In the genomic region with DNA sequence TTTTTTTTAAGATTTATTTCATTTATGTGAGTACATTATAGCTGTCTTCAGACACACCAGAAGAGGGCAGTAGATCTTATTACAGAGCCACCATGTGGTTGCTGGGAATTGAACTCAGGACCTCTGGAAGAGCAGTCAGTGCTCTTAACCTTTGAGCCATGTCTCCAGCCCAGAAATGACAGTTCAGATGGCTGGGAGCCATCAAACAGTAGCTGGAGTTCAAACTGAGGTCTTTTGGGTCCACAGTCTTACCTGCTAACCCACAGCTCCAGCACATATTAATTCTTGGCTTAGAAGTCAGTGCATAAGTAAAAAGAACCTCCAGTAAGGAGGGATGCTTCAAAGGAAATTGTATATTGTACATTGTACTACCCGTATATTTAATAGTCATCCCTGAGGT, we compare ENCODE assay signal across 26 mouse cellular contexts. TPM values are rescaled to one million over a fixed set of nuclear protein-coding genes. Genes with fewer than 3 reads are reported as not detected.
A peak's percentile ranks its signal among the peaks of the same experiment; 100 is the strongest.
DNase-seq lines count a peak whose midpoint lies in the region; ATAC-seq and TF ChIP-seq lines count a peak whose summit lies in the region.
"Had no signal": no experiment of that assay in that cellular context is flagged by ENCODE, and none has a peak within 500 bp of the region (broad histone marks: within the 10 kb centered on the region; RNA-seq: fewer than 3 reads in every experiment).

No protein-coding gene starts in this region.

- TF ChIP-seq POLR2A in kidney, adult 2 months (IDR thresholded peaks at IDR 0.05; ENCODE audit: low read depth, low read length): no peak
- no peak for TF ChIP-seq POLR2A in liver, adult 2 months (IDR thresholded peaks at IDR 0.05; ENCODE audit: extremely low read depth, insufficient read depth, low read length)
- TF ChIP-seq POLR2A in olfactory bulb, adult 2 months (IDR thresholded peaks at IDR 0.05; ENCODE audit: insufficient read depth, low read depth, low read length): no peak

- WGBS in kidney, adult 2 months: 79% methylated on average over 1 of the region's 1 CpGs
- WGBS in liver, adult 2 months: 61% methylated on average over 1 of the region's 1 CpGs
- 94% methylated on average over 1 of the region's 1 CpGs for WGBS in liver, embryonic 13.5 days (ENCODE audit: insufficient replicate concordance)
- WGBS in olfactory bulb, adult 2 months: 37% methylated on average over 1 of the region's 1 CpGs
- 82% methylated on average over 1 of the region's 1 CpGs for WGBS in hindbrain, embryonic 16.5 days

- H3K9me3 ChIP-seq in liver, embryonic 13.5 days (replicated peaks): no peaks in the 10 kb centered on the region
- H3K9me3 ChIP-seq in hindbrain, embryonic 16.5 days (ENCODE audit: control insufficient read depth, low read length): no peaks in the 10 kb centered on the region
- H3K9me3 ChIP-seq: embryonic facial prominence, embryonic 12.5 days; embryonic facial prominence, embryonic 15.5 days; heart, embryonic 10.5 days; hindbrain, embryonic 12.5 days; hindbrain, embryonic 15.5 days had no signal

- H3K79me2 ChIP-seq in liver, adult 2 months (ENCODE audit: control insufficient read depth, insufficient read depth, low read length): peaks cover 36% of the 10 kb centered on the region

- peaks cover 33% of the 10 kb centered on the region for H3K4me1 ChIP-seq in kidney, adult 2 months (ENCODE audit: control insufficient read depth, insufficient read depth, low read length)
- peaks cover 29% of the 10 kb centered on the region for H3K4me1 ChIP-seq in liver, adult 2 months (ENCODE audit: control insufficient read depth, insufficient read depth, low read length)
- H3K4me1 ChIP-seq in liver, embryonic 13.5 days (replicated peaks): peaks cover 95% of the 10 kb centered on the region
- peaks cover 10% of the 10 kb centered on the region for H3K4me1 ChIP-seq in olfactory bulb, adult 2 months (ENCODE audit: control insufficient read depth, insufficient read depth, low read length)
- 0 out of 2 replicates have a peak, but pooled peaks cover 2% of the 10 kb centered on the region for H3K4me1 ChIP-seq in hindbrain, embryonic 16.5 days (ENCODE audit: control insufficient read depth, insufficient read depth, low read depth, low read length)

- no peak overlapping the region for H3K4me3 ChIP-seq in kidney, adult 2 months (ENCODE audit: insufficient read depth, low read depth, low read length)
- no peak overlapping the region for H3K4me3 ChIP-seq in liver, adult 2 months (ENCODE audit: insufficient read depth, low read depth, low read length)
- H3K4me3 ChIP-seq in liver, embryonic 13.5 days (replicated peaks): no peak overlapping the region
- H3K4me3 ChIP-seq in olfactory bulb, adult 2 months (ENCODE audit: insufficient read depth, low read depth, low read length): no peak overlapping the region
- H3K4me3 ChIP-seq in hindbrain, embryonic 16.5 days (ENCODE audit: low read length): no peak overlapping the region
- H3K4me3 ChIP-seq: embryonic facial prominence, embryonic 12.5 days; embryonic facial prominence, embryonic 15.5 days; gastrocnemius, adult 2 months; heart, adult 2 months; heart, embryonic 10.5 days; heart, embryonic 13.5 days; hindbrain, embryonic 12.5 days; hindbrain, embryonic 15.5 days had no signal

- H3K27me3 ChIP-seq in kidney, adult 2 months (replicated peaks; ENCODE audit: control insufficient read depth, insufficient read depth, low read length): no peaks in the 10 kb centered on the region
- no peaks in the 10 kb centered on the region for H3K27me3 ChIP-seq in liver, adult 2 months (ENCODE audit: control insufficient read depth, insufficient read depth, low read length)
- no peaks in the 10 kb centered on the region for H3K27me3 ChIP-seq in liver, embryonic 13.5 days
- no peaks in the 10 kb centered on the region for H3K27me3 ChIP-seq in hindbrain, embryonic 16.5 days (replicated peaks; ENCODE audit: control insufficient read depth, insufficient read depth, low read length)
- H3K27me3 ChIP-seq: embryonic facial prominence, embryonic 12.5 days; embryonic facial prominence, embryonic 15.5 days; heart, embryonic 13.5 days; hindbrain, embryonic 12.5 days; hindbrain, embryonic 15.5 days had no signal

- no peak for ATAC-seq in liver, embryonic 13.5 days (ENCODE audit: low read depth)
- no peak for ATAC-seq in hindbrain, embryonic 16.5 days
- ATAC-seq: activated CD4-positive, CD25-positive, alpha-beta regulatory T cell, adult 4 months; CD4-positive, CD25-positive, alpha-beta regulatory T cell, adult 4 months; forebrain, embryonic 14.5 days; forebrain, postnatal 0 days had no signal

- no peaks in the 10 kb centered on the region for H3K36me3 ChIP-seq in kidney, adult 2 months (ENCODE audit: control insufficient read depth, insufficient read depth, low read length)
- H3K36me3 ChIP-seq in liver, adult 2 months (ENCODE audit: control insufficient read depth, insufficient read depth, low read length): peaks cover 21% of the 10 kb centered on the region
- H3K36me3 ChIP-seq in liver, embryonic 13.5 days: peaks cover 11% of the 10 kb centered on the region; the same call in 1 of the 2 replicates
- no peaks in the 10 kb centered on the region for H3K36me3 ChIP-seq in hindbrain, embryonic 16.5 days (ENCODE audit: control insufficient read depth, insufficient read depth, low read length)
- H3K36me3 ChIP-seq: embryonic facial prominence, embryonic 12.5 days; embryonic facial prominence, embryonic 15.5 days; hindbrain, embryonic 12.5 days; hindbrain, embryonic 15.5 days had no signal

- TF ChIP-seq CTCF in kidney, adult 2 months (conservative IDR thresholded peaks at IDR 0.05; ENCODE audit: insufficient read depth, insufficient read length, low read depth, low read length): no peak
- no peak for TF ChIP-seq CTCF in liver, adult 2 months (IDR thresholded peaks at IDR 0.05; ENCODE audit: low read depth, low read length)
- no peak for TF ChIP-seq CTCF in olfactory bulb, adult 2 months (IDR thresholded peaks at IDR 0.05; ENCODE audit: insufficient read depth, low read depth, low read length)

- H3K9ac ChIP-seq in liver, adult 2 months (ENCODE audit: low read depth, low read length): no peak overlapping the region
- H3K9ac ChIP-seq in liver, embryonic 13.5 days: no peak overlapping the region
- H3K9ac ChIP-seq in hindbrain, embryonic 16.5 days (ENCODE audit: low read depth, low read length): no peak overlapping the region
- H3K9ac ChIP-seq: embryonic facial prominence, embryonic 12.5 days; embryonic facial prominence, embryonic 15.5 days; forebrain, postnatal 0 days; heart, embryonic 13.5 days; hindbrain, embryonic 12.5 days; hindbrain, embryonic 15.5 days had no signal

- DNase-seq in kidney, adult 2 months: peak; percentile 63
- no peak for DNase-seq in kidney, postnatal 14 days
- peak; percentile 90 for DNase-seq in liver, adult 2 months (ENCODE audit: extremely low read depth, low read depth, low spot score)
- no peak for DNase-seq in liver
- no peak for DNase-seq in liver, embryonic 13.5 days
- DNase-seq: adrenal gland, adult 8-10 months; adrenal gland, postnatal 36 days; cerebellum, adult 18-20 months; cerebellum, adult 9-11 months; cerebellum, postnatal 25 days; forebrain, postnatal 0 days; gastrocnemius, adult 2 months; gastrocnemius, postnatal 14 days; heart, adult 2 months; heart, postnatal 14 days had no signal

- no peak overlapping the region for H3K27ac ChIP-seq in kidney, adult 2 months (ENCODE audit: insufficient read depth, low read depth, low read length)
- H3K27ac ChIP-seq in liver, adult 2 months (replicated peaks; ENCODE audit: insufficient read depth, low read depth, low read length): no peak overlapping the region
- H3K27ac ChIP-seq in liver, embryonic 13.5 days: 0 out of 2 replicates have a peak overlapping the region, but pooled peaks have one; percentile 43
- H3K27ac ChIP-seq in olfactory bulb, adult 2 months (ENCODE audit: insufficient read depth, low read depth, low read length): peak overlapping the region; percentile 80; the same call in 1 of the 2 replicates
- no peak overlapping the region for H3K27ac ChIP-seq in hindbrain, embryonic 16.5 days (ENCODE audit: low read depth, low read length)
- H3K27ac ChIP-seq: embryonic facial prominence, embryonic 12.5 days; embryonic facial prominence, embryonic 15.5 days; gastrocnemius, adult 2 months; heart, adult 2 months; heart, embryonic 10.5 days; heart, embryonic 13.5 days; hindbrain, embryonic 12.5 days; hindbrain, embryonic 15.5 days had no signal

- H3K4me2 ChIP-seq in liver, embryonic 13.5 days: no peak overlapping the region
- H3K4me2 ChIP-seq in hindbrain, embryonic 16.5 days (ENCODE audit: low read length): no peak overlapping the region
- H3K4me2 ChIP-seq: embryonic facial prominence, embryonic 12.5 days; embryonic facial prominence, embryonic 15.5 days; heart, embryonic 13.5 days; hindbrain, embryonic 12.5 days; hindbrain, embryonic 15.5 days had no signal

RNA-seq across cellular contexts. Expression of a gene that starts 26.6 kb away (rescaled TPM):
- 17.7 and 20.5 TPM in 2 replicates for polyA plus RNA-seq in kidney, adult 2 months (2012; rRNA removed)
- total RNA-seq in liver, adult 2 months (2014; rRNA removed): 314 and 342 TPM in 2 replicates
- polyA plus RNA-seq in liver, adult 2 months (2012; rRNA removed): 22.4 and 24.9 TPM in 2 replicates
- polyA plus RNA-seq in liver, embryonic 13.5 days (2015; fragmentation: Nextera tagmentation; extraction: Ambion mirVana): 38.0 and 43.2 TPM in 2 replicates
- polyA plus RNA-seq in olfactory bulb, adult 2 months (2012; ENCODE audit: insufficient read depth, insufficient read length, low replicate concordance, missing spikeins): not detected in 2 replicates
- 42.5 and 47.6 TPM in 2 replicates for polyA plus RNA-seq in hindbrain, embryonic 16.5 days (2015; fragmentation: Nextera tagmentation; extraction: Ambion mirVana)

Comparison
In these comparisons a context has a peak if more than half of its experiments do, and no peak if none do; other contexts are left out.
1. DNase-seq: peak in kidney, adult 2 months (single experiment) and liver, adult 2 months (single experiment); none in kidney, postnatal 14 days (single experiment), liver (single experiment) and liver, embryonic 13.5 days (single experiment).
2. H3K27ac ChIP-seq: peak in liver, embryonic 13.5 days (single experiment) and olfactory bulb, adult 2 months (single experiment); none in kidney, adult 2 months (single experiment), liver, adult 2 months (single experiment) and hindbrain, embryonic 16.5 days (single experiment).